Mouse (Mus musculus): Measurements from ENCODE around the gene Zc3h15. TPM values are rescaled to one million over a fixed set of nuclear protein-coding genes. Genes with fewer than 3 reads are reported as not detected.
A peak's percentile ranks its signal among the peaks of the same experiment; 100 is the strongest.
"Not testable (repeated sequence)": the region's sequence is repeated elsewhere in the genome, so short reads cannot be mapped to it uniquely, and the experiment has no call there.

Zc3h15 gene
- polyA plus RNA-seq, 1 experiment from 2014 or later = 120 TPM

GRCm38 (mm10) chr2:83692651-83693545 lies 48.7 kb downstream of the Zc3h15 start:
- ATAC-seq (ENCODE audit: insufficient number of reproducible peaks, low FRiP score) = no peak
- H3K27me3 ChIP-seq (replicated peaks) = no peaks in the 10 kb centered on the region
- peaks cover 12% of the 10 kb centered on the region; the same call in 1 of the 2 replicates for H3K9me3 ChIP-seq (replicated peaks)
- no peak overlapping the region for H3K4me2 ChIP-seq
- H3K4me1 ChIP-seq (replicated peaks) = peaks cover 12% of the 10 kb centered on the region; the same call in 1 of the 2 replicates
- H3K9ac ChIP-seq = no peak overlapping the region
- no peak overlapping the region for H3K4me3 ChIP-seq
- H3K27ac ChIP-seq (ENCODE audit: poor library complexity, severe bottlenecking) = no peak overlapping the region
- no peaks in the 10 kb centered on the region for H3K36me3 ChIP-seq
- WGBS = 42% methylated on average over 10 of the region's 10 CpGs

GRCm38 (mm10) chr2:83694061-83694460 lies 49.8 kb downstream of the Zc3h15 start:
- no peak overlapping the region for H3K4me3 ChIP-seq
- ATAC-seq (ENCODE audit: insufficient number of reproducible peaks, low FRiP score) = peak; percentile 29; the same call in 1 of the 2 replicates
- no peaks in the 10 kb centered on the region for H3K27me3 ChIP-seq (replicated peaks)
- H3K36me3 ChIP-seq = no peaks in the 10 kb centered on the region
- peaks cover 12% of the 10 kb centered on the region; the same call in 1 of the 2 replicates for H3K4me1 ChIP-seq (replicated peaks)
- no peak overlapping the region for H3K27ac ChIP-seq (ENCODE audit: poor library complexity, severe bottlenecking)
- no peak overlapping the region for H3K4me2 ChIP-seq
- 81% methylated on average over 7 of the region's 7 CpGs for WGBS
- 0 out of 2 replicates have a peak, but pooled peaks cover 4% of the 10 kb centered on the region for H3K9me3 ChIP-seq (replicated peaks)
- no peak overlapping the region for H3K9ac ChIP-seq

GRCm38 (mm10) chr2:83695345-83696247 lies 51.4 kb downstream of the Zc3h15 start:
- Histone ChIP-seq H3K4me1 (replicated peaks) (peaks cover 11% of the 10 kb centered on the region; the same call in 1 of the 2 replicates), H3K4me3 (no peak overlapping the region), H3K9ac (no peak overlapping the region), H3K4me2 (no peak overlapping the region), H3K9me3 (replicated peaks) (no peaks in the 10 kb centered on the region), H3K27me3 (replicated peaks) (no peaks in the 10 kb centered on the region), H3K27ac (ENCODE audit: poor library complexity, severe bottlenecking) (no peak overlapping the region), H3K36me3 (no peaks in the 10 kb centered on the region)
- no peak for ATAC-seq (ENCODE audit: insufficient number of reproducible peaks, low FRiP score)
- 67% methylated on average over 11 of the region's 11 CpGs for WGBS

GRCm38 (mm10) chr2:83698484-83698883 lies 54.2 kb downstream of the Zc3h15 start:
- H3K36me3 ChIP-seq = no peaks in the 10 kb centered on the region
- H3K4me3 ChIP-seq = no peak overlapping the region
- no peak overlapping the region for H3K27ac ChIP-seq (ENCODE audit: poor library complexity, severe bottlenecking)
- no peak overlapping the region for H3K9ac ChIP-seq
- H3K4me1 ChIP-seq (replicated peaks) = peaks cover 8% of the 10 kb centered on the region; the same call in 1 of the 2 replicates
- H3K4me2 ChIP-seq = no peak overlapping the region
- ATAC-seq (ENCODE audit: insufficient number of reproducible peaks, low FRiP score) = no peak
- WGBS = 62% methylated on average over 1 of the region's 1 CpGs
- no peaks in the 10 kb centered on the region for H3K27me3 ChIP-seq (replicated peaks)
- H3K9me3 ChIP-seq (replicated peaks) = no peaks in the 10 kb centered on the region

DNA sequence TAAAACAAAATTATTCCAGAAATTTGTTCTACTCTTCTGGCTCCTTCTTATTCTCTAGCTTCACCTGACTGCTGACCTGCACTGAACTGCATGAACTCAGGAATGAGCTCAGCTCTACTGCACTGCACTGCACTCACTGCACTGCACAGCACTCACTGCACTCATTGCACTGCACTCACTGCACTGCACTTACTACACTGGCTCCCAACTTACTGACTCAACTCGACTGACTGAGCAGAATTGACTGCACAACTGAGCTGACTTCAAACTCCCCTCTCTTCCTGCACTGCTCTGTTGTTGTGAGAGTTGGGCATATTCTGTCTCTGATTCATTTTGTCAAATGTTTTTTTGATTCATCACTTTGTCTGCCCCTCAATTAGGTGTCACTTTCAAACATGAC lies 55.1 kb downstream of the Zc3h15 start:
- Histone ChIP-seq H3K4me2 (no peak overlapping the region), H3K4me1 (replicated peaks) (peaks cover 8% of the 10 kb centered on the region; the same call in 1 of the 2 replicates), H3K4me3 (no peak overlapping the region), H3K9ac (no peak overlapping the region), H3K27me3 (replicated peaks) (no peaks in the 10 kb centered on the region), H3K27ac (ENCODE audit: poor library complexity, severe bottlenecking) (no peak overlapping the region), H3K9me3 (replicated peaks) (no peaks in the 10 kb centered on the region), H3K36me3 (no peaks in the 10 kb centered on the region)
- no peak; the same call in 1 of the 2 replicates for ATAC-seq (ENCODE audit: insufficient number of reproducible peaks, low FRiP score)
- WGBS = 44% methylated on average over 1 of the region's 1 CpGs

DNA sequence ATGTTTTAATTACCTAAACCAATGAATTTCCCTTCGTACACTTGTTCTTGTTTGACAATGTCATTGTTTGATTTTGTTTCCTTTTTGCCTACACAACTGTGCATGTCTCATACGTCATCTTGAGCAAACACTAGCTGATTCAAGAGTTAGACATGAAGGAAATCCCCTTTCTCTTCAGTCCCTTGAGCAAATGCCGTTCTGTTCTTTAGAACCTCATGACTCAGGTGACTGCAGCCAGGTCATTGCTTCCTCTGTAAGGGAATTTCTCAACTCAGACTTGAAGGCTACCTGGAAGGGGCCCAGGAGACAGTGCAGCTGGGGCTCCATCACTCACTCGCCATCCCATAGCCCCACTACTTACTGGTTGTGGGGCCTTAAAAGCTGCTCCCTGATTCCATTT lies 56.4 kb downstream of the Zc3h15 start:
- no peak overlapping the region for H3K27ac ChIP-seq (ENCODE audit: poor library complexity, severe bottlenecking)
- no peak overlapping the region for H3K4me2 ChIP-seq
- H3K4me3 ChIP-seq = no peak overlapping the region
- no peaks in the 10 kb centered on the region for H3K36me3 ChIP-seq
- 69% methylated on average over 4 of the region's 4 CpGs for WGBS
- H3K27me3 ChIP-seq (replicated peaks) = no peaks in the 10 kb centered on the region
- H3K9me3 ChIP-seq (replicated peaks) = no peaks in the 10 kb centered on the region
- H3K4me1 ChIP-seq (replicated peaks) = 0 out of 2 replicates have a peak, but pooled peaks cover 2% of the 10 kb centered on the region
- H3K9ac ChIP-seq = no peak overlapping the region
- ATAC-seq (ENCODE audit: insufficient number of reproducible peaks, low FRiP score) = no peak

- Histone ChIP-seq H3K4me2 (no peak overlapping the region), H3K27ac (ENCODE audit: poor library complexity, severe bottlenecking) (no peak overlapping the region), H3K4me3 (no peak overlapping the region), H3K9me3 (replicated peaks) (no peaks in the 10 kb centered on the region), H3K27me3 (replicated peaks) (no peaks in the 10 kb centered on the region), H3K4me1 (replicated peaks) (peaks cover 6% of the 10 kb centered on the region; the same call in 1 of the 2 replicates), H3K36me3 (no peaks in the 10 kb centered on the region), H3K9ac (no peak overlapping the region)
- no peak for ATAC-seq (ENCODE audit: insufficient number of reproducible peaks, low FRiP score)
- 94% methylated on average over 7 of the region's 7 CpGs for WGBS
Observed at GRCm38 (mm10) chr2:83702411-83702810, 58.2 kb downstream of the Zc3h15 start.

DNA sequence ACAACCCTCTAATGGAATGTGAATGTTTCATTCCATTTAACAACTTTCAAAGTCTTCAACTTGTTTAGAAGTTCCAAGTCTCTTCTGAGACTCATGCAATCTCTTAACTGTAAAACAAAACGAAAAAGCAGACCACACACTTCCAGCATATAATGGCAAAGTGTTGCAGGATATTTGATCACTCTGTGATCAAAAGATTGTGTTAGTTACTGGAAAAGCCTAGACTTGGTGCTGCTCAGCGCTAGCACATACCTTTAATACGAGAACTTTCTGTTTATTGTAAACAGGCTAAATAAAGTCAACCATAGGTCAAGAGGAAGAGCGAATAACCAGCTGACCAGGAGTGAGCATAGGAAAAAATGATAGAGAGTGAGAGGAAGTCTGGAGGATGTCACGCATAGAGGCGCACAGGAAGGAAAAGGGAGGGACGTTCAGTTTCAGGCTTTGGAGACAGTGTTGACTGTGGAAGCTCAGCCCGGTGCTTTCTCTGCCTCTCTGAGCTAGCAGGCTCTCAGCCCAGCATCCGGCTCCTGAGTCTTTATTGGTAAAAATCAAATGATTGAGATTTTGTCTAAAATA lies 61.4 kb downstream of the Zc3h15 start:
- no peaks in the 10 kb centered on the region for H3K36me3 ChIP-seq
- no peak overlapping the region for H3K4me3 ChIP-seq
- no peaks in the 10 kb centered on the region for H3K27me3 ChIP-seq (replicated peaks)
- H3K4me1 ChIP-seq (replicated peaks) = peaks cover 15% of the 10 kb centered on the region
- no peak overlapping the region; the same call in 1 of the 2 replicates for H3K27ac ChIP-seq (ENCODE audit: poor library complexity, severe bottlenecking)
- H3K9me3 ChIP-seq (replicated peaks) = no peaks in the 10 kb centered on the region
- H3K9ac ChIP-seq = no peak overlapping the region
- peak; percentile 85; the same call in 1 of the 2 replicates for ATAC-seq (ENCODE audit: insufficient number of reproducible peaks, low FRiP score)
- 63% methylated on average over 9 of the region's 9 CpGs for WGBS
- H3K4me2 ChIP-seq = no peak overlapping the region

DNA sequence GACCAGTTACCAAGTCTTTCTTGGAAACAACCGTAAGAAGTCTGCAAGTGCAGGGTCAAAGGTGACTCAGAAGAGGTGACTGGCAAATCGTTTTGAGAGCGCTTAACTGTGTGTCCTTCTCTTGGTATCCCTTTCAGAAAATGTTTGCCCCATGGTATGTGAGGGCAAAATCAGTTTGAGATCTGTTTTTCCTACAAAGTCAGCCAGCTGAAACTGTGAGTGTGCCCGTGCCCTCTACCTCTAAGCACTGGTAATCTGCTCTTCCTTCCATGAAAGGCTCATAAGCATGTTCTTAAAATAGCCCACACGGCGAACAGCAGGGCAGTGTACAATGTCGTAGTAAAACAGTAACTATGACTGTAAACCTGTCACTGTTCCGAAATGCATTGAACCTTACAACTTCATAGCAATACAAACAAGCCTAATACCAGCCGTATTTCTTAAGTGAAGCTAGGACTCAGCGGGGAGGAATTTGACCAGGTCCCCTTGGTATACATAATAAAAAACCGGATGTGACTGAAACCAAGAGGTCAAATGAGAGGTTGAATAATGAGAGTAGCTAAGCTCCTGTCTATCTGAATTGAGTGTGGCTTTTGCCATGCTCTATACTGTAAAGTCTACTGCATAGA lies 65.8 kb downstream of the Zc3h15 start:
- no peak for ATAC-seq (ENCODE audit: insufficient number of reproducible peaks, low FRiP score)

GRCm38 (mm10) chr2:83713281-83713680 lies 69.0 kb downstream of the Zc3h15 start:
- H3K4me1 ChIP-seq (replicated peaks) = peaks cover 21% of the 10 kb centered on the region
- H3K4me3 ChIP-seq; H3K27me3 ChIP-seq (replicated peaks); ATAC-seq (ENCODE audit: insufficient number of reproducible peaks, low FRiP score); H3K27ac ChIP-seq (ENCODE audit: poor library complexity, severe bottlenecking); H3K9ac ChIP-seq; H3K9me3 ChIP-seq (replicated peaks); H3K4me2 ChIP-seq; H3K36me3 ChIP-seq: not testable (repeated sequence)
- WGBS = 64% methylated on average over 7 of the region's 7 CpGs

More for the DNA sequence above, 65.8 kb downstream of the Zc3h15 start:
- 50% methylated on average over 11 of the region's 11 CpGs for WGBS
- Histone ChIP-seq H3K9me3 (replicated peaks) (no peaks in the 10 kb centered on the region), H3K4me1 (replicated peaks) (peaks cover 26% of the 10 kb centered on the region), H3K4me2 (no peak overlapping the region), H3K9ac (no peak overlapping the region), H3K27me3 (replicated peaks) (no peaks in the 10 kb centered on the region), H3K27ac (ENCODE audit: poor library complexity, severe bottlenecking) (peak overlapping the region; percentile 46), H3K36me3 (no peaks in the 10 kb centered on the region), H3K4me3 (no peak overlapping the region)

All from heart, embryonic 12.5 days (tissue).